Mouse (Mus musculus) Patski (cell line): ENCODE results near the gene Rnase1. TPM values are rescaled to one million over a fixed set of nuclear protein-coding genes. Genes with fewer than 3 reads are reported as not detected.
"Not testable (repeated sequence)": the region's sequence is repeated elsewhere in the genome, so short reads cannot be mapped to it uniquely, and the experiment has no call there.

ENCODE experiments used
- ATAC-seq: fragments of 100-300 bp; one replicate; pipeline ENCODE4 v1.8.0; 2021
- CTCF ChIA-PET: fragments of 350-600 bp; sonication (Branson Sonifier 250); formaldehyde crosslinking; loops from one replicate; lab custom pipeline; 2022; ENCODE audit warnings: inconsistent platforms; lab: Charles Lee
- POLR2A ChIA-PET: fragments of 350-600 bp; sonication (Branson Sonifier 250); formaldehyde crosslinking; loops from one replicate; lab custom pipeline; 2022; ENCODE audit warnings: antibody characterized with exemption, inconsistent platforms; lab: Charles Lee
- DNase-seq: peaks from one replicate; pipeline ENCODE4 v3.0.0-alpha.2; 2011; ENCODE audit warnings: low read depth, low spot score
- H3K27me3 ChIP-seq: fragments of 371-371 bp; one replicate; pipeline ENCODE4 v1.5.1; 2021
- CTCF ChIP-seq: fragments of 100-300 bp; IDR thresholded peaks from one replicate; pipeline ENCODE4 v1.5.1; 2021
- in situ Hi-C: fragments of 300-500 bp; cut with MboI; formaldehyde crosslinking; loops from 3 replicates; pipeline ENCODE4 v1.11.1; 2018; ENCODE audit warnings: low pct_unique_long_range_greater_than_20kb, mixed read lengths
- polyA plus RNA-seq: library from polyadenylated mRNA; unstranded; gene quantifications from one replicate; pipeline ENCODE4 v1.2.3, GENCODE M21; 2021

Gene Rnase1
- polyA plus RNA-seq = not detected

DNA sequence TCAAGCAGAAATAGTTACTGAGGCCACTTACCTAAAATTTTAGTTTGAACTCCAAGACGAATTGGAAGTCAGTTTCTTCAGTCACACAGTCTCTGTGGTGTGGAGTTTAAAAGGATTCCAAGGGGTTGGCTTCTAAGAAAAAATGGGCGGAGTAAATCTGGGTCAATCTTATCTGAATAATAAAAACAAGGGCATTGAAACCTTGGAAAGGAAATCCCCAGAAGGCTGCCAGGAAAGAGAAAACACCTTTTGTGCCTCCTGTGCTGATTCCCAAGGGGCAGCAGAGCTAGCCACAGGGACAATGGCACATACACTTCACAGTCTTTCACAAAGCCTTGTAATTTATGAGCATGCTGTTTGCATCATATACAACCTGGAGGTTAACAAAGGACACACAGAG is at the start of gene Rnase1:
Gene Rnase1, minus strand, starts transcription at position 101 of the 400 bp plus-strand sequence.
- ChIA-PET CTCF (no interaction called here), POLR2A (no interaction called here)
- no peak for ATAC-seq
- no peak for TF ChIP-seq CTCF
- no peak for DNase-seq
- in situ Hi-C loops = no loop called here
- H3K27me3 ChIP-seq = no peaks in the 10 kb centered on the region

- ATAC-seq (no peak), DNase-seq (no peak)
- H3K27me3 ChIP-seq = no peaks in the 10 kb centered on the region
- in situ Hi-C loops = loop anchor here (10.0 kb wide), 1 partner anchor 569 kb away; no protein-coding TSS in a partner anchor
- no peak for TF ChIP-seq CTCF
- ChIA-PET POLR2A (no interaction called here), CTCF (no interaction called here)
Observed at GRCm38 (mm10) chr14:51195681-51196080, 49.1 kb upstream of the Rnase1 start.

DNA sequence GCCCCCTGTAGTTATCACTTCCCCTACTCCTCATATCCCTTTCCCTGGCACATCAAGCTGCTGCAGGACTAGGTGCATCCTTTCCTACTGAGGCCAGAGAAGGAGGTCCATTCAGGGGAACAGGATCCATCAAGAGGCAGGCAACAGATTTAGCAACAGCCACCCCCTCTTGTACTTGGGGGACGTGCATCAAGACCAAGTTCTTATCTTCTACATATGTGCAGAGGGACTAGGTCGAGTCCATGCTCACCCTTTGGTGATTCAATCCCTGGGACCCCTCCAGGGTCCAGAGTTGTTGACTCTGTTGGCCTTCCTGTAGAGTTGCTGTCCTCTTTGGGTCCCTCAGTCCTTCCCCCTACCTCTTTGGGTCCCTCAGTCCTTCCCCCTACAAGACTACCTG is 34.5 kb upstream of the Rnase1 start:
- in situ Hi-C loops, H3K27me3 ChIP-seq, DNase-seq, POLR2A ChIA-PET, CTCF ChIA-PET, ATAC-seq: not testable (repeated sequence)

- CTCF ChIA-PET = interaction anchor here (0.7 kb wide), 1 partner anchor 67 kb away, joined by 4 read pairs; no protein-coding TSS in a partner anchor
- in situ Hi-C loops = loop anchor here (5.0 kb wide), 1 partner anchor 93 kb away; no protein-coding TSS in a partner anchor
- no peak for ATAC-seq
- POLR2A ChIA-PET = no interaction called here
- no peak for TF ChIP-seq CTCF
- H3K27me3 ChIP-seq = peaks cover 4% of the 10 kb centered on the region
- no peak for DNase-seq
Observed at GRCm38 (mm10) chr14:51173843-51174242, 27.3 kb upstream of the Rnase1 start.

- ATAC-seq, H3K27me3 ChIP-seq, CTCF ChIA-PET, DNase-seq, POLR2A ChIA-PET: not testable (repeated sequence)
- in situ Hi-C loops = loop anchor here (5.0 kb wide), 1 partner anchor 94 kb away; no protein-coding TSS in a partner anchor
Observed at GRCm38 (mm10) chr14:51172947-51173346, 26.4 kb upstream of the Rnase1 start.

DNA sequence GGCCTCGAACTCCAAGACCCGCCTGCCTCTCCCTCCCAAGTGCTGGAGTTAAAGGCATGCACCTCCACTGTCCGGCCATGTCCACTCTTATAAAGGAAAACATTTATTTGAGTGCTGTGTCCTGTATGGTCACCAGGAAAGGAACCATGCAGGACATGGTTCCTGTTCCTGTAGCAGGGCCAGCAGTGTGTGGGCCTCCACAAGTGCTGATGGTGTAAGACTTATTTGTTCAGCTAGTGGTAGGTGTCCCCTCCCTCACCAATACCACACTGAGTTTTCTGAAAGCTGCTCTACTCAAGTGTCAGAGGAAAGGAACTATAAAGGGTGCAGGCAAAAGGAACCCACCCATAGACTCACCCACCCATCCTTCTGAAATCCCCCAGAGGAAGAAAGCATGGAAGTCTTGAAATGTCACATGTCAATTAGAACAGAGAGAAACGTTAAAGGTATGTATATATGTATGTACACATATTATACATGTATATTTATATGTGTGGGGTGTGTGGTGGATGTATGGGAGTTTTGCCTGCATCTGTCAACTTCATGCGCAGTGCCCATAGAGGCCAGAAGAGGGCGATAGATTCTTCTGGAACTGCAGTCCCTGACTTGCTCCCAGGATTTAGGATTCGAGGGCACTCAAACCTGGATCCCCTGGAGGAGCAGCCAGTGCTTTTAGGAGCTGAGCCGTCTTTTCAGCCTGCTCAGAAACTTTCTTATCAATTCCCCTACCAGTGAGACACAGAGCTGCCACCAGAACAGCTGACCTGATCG is 25.7 kb upstream of the Rnase1 start:
- CTCF ChIA-PET, H3K27me3 ChIP-seq, DNase-seq, ATAC-seq, POLR2A ChIA-PET: not testable (repeated sequence)
- in situ Hi-C loops = loop anchor here (5.0 kb wide), 1 partner anchor 95 kb away; no protein-coding TSS in a partner anchor

DNA sequence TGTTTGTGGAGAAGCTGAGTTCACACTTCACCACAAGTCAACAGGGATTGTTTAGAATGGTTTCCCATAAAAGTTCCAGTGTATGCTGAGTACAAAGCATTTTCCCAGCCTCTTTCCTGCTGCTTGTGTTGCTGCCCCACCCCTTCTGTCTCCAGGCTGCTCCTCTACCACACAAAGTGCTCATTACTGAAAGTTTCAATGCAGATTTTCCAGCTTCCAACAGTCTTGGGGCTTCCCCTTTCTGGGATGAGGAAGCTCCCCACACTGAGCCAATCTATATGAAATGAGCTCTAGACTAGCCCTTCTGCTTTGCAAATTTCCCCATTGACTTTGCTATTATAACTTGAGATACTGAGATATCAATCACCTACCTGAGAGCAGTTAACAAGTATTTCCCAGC is 19.5 kb upstream of the Rnase1 start:
- in situ Hi-C loops = no loop called here
- ChIA-PET POLR2A (no interaction called here), CTCF (no interaction called here)
- H3K27me3 ChIP-seq = peaks cover 4% of the 10 kb centered on the region
- no peak for TF ChIP-seq CTCF
- ATAC-seq (no peak), DNase-seq (no peak)

DNA sequence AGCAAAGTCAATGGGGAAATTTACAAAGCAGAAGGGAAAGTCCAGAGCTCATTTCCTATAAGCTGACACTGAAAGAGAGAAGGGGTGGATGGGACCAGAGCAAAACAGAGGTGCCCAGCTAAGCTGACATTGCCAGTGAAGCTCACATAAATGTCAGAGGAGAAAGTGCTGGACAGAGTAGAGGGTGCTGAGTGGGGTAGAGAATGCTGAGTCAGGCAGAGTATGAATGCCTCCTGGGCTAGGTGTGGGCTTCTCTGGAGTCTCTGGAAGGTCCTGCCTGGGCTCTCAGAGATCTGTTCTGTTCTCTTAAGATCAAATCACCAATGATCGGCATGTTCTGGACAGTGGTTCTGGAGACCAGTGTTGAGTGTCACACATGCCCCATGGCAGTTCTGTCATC is 18.9 kb upstream of the Rnase1 start:
- ChIA-PET CTCF (no interaction called here), POLR2A (no interaction called here)
- no peak for DNase-seq
- H3K27me3 ChIP-seq = peaks cover 4% of the 10 kb centered on the region
- no peak for TF ChIP-seq CTCF
- ATAC-seq = no peak
- in situ Hi-C loops = no loop called here

DNA sequence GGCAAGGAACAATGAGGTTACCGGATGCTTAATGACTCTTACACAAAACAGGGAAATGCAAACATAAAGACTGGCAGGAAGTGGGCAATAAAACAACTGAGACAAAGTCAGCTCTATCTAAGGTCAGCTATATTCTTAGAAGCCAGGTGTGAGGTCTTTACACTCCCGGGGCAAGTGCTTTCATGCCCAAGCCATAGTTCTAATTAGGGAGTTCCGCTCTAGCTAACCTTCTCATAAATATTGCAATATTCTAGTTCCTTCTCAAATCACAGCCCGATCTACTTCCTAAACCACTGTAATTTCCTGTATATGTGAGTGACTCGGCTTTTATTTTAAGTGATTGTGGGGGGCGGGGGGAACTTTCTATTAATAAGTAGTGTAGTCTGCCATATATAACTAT is 16.7 kb upstream of the Rnase1 start:
- DNase-seq, in situ Hi-C loops, H3K27me3 ChIP-seq, CTCF ChIA-PET, POLR2A ChIA-PET, ATAC-seq: not testable (repeated sequence)

DNA sequence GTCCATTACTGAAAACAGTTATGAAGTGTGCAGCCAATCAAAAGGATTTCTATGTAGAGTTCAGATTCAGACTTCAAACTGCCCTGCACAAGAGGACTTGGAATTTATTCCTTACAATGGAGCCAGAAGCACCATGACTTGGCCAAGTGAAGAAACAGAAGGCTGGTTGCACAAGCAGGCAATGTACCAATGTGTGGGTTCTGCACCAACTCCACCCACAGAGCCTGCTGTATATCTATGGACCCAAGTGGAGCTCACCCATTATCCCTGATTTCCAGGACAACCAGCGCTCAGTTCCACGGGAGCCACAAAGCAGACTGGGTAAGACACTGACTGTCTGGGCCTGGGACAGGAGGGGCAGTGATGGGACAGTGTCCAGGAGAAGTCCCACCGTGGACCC is 15.4 kb upstream of the Rnase1 start, which contains the start of gene Rnase2b:
Gene Rnase2b, plus strand, starts transcription at position 285 of the 400 bp plus-strand sequence.
- H3K27me3 ChIP-seq, POLR2A ChIA-PET, ATAC-seq, in situ Hi-C loops, DNase-seq, CTCF ChIA-PET: not testable (repeated sequence)

DNA sequence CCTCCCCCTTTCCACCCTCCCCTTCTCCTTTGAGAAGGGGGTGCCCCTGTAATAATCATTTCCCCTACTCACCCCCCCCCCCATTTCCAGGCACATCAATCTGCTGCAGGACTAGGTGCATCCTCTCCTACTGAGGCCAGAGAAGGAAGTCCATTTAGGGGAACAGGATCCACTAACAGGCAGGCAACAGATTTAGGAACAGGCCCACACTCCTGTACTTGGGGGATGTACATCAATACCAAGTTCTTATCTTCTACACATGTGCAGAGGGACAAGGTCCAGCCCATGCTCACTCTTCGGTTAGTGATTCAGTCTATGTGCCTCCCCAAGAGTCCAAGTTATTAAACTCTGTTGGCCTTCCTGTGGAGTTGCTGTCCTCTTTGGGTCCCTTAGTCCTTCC is 10.5 kb upstream of the Rnase1 start:
- in situ Hi-C loops = no loop called here
- no peak for TF ChIP-seq CTCF
- ChIA-PET CTCF (no interaction called here), POLR2A (no interaction called here)
- DNase-seq (no peak), ATAC-seq (no peak)
- H3K27me3 ChIP-seq = peaks cover 4% of the 10 kb centered on the region
